Mouse (Mus musculus) E14TG2a.4 (cell line): ENCODE results near the gene Psrc1.

Experiments
- CTCF ChIP-seq: conservative IDR thresholded peaks from 2 replicates; pipeline ENCODE4 v1.5.1; 2014; ENCODE audit warnings: low read length
- NANOG ChIP-seq: IDR thresholded peaks from 2 replicates; pipeline ENCODE4 v1.6.1; 2014; ENCODE audit warnings: borderline replicate concordance, low read length, mixed read lengths
- POU5F1 ChIP-seq: IDR thresholded peaks from 2 replicates; pipeline ENCODE4 v1.6.1; 2014; ENCODE audit warnings: low read length, borderline replicate concordance

- TF ChIP-seq CTCF = no peak
- no peak for TF ChIP-seq POU5F1
- no peak for TF ChIP-seq NANOG
Observed at GRCm38 (mm10) chr3:108341040-108341439, 42.6 kb upstream of the Psrc1 start.
